Mouse (Mus musculus) MEL-GATA-1-ER (cell line): ENCODE results near the gene Bsdc1.
"Not testable (repeated sequence)": the region's sequence is repeated elsewhere in the genome, so short reads cannot be mapped to it uniquely, and the experiment has no call there.

Experiments used
- DNase-seq: peaks from one replicate; pipeline ENCODE4 v3.0.0-alpha.2; 2012; ENCODE audit warnings: low read depth; ENCODE audit errors: extremely low read depth

Bsdc1 gene

DNA sequence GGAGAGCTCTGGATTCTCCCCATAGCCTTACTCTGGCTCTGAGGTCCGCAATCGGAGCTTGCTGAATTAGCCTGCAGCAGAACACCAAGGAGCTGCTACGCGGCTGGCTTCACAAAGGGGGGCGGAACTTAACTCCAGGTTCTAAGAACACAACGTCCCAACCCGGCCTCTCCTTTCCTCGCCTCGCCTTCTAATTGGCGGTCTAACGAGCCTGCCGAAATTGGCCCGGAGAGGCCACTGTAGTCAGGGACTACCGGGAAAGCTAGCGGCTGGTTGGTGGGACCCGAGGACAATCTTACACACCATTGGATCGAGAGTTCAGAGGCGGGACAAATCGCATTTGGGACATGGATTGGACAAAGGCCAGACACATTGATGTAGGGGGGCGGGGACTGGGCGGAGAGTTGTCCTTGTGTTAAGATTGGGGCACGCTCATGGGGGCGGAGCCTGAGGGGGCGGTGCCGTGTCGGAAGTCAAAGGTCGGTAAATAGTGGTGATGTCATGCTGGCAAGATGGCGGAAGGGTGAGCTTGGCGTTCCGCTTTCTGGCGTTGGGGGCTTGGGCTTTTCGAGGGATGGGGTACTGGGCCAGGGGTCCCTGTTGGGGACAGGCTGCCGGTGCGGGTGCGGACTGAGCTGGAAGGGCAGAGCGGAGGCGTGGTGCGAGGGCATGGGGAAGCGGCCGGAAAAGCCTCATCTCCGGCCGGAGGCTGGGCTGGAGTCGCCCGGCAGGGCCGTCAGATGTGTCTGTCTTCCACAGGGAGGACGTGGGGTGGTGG is at the start of gene Bsdc1:
Gene Bsdc1, plus strand, starts transcription at position 399 of the 778 bp plus-strand sequence.
- peak; percentile 99 for DNase-seq

GRCm38 (mm10) chr4:129415892-129416291 is 45.5 kb upstream of the Bsdc1 start:
- DNase-seq, result peak; percentile 10

GRCm38 (mm10) chr4:129416478-129416877 is 44.9 kb upstream of the Bsdc1 start:
- DNase-seq, result peak; percentile 81

GRCm38 (mm10) chr4:129418321-129418720 is 43.1 kb upstream of the Bsdc1 start:
- no peak for DNase-seq

GRCm38 (mm10) chr4:129440340-129441063 is 20.9 kb upstream of the Bsdc1 start, which contains the start of gene Zbtb8b:
Gene Zbtb8b, minus strand, starts transcription at chr4:129440853.
- no peak for DNase-seq

- DNase-seq, result no peak
Observed at GRCm38 (mm10) chr4:129441145-129441544, 20.2 kb upstream of the Bsdc1 start.

DNA sequence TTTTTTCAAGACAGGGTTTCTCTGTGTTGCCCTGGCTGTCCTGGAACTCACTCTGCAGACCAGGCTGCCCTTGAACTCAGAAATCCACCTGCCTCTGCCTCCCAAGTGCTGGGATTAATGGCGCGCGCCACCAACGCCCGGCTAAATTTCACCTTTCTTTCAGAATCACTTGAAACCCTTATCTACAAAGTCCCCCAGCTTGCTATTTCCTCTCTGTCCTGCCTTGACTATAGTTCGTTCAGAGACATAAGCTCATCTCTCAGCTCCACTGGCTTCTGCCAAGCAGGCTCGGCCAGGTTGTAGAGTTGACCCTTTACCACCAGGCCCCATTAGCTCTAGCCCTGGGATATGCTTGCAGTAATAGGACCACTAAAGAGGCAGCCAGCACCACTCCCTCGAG is 14.0 kb upstream of the Bsdc1 start:
- no peak for DNase-seq

- DNase-seq, result peak; percentile 49
Observed at GRCm38 (mm10) chr4:129447778-129448563, 13.4 kb upstream of the Bsdc1 start.

- no peak for DNase-seq
Observed at GRCm38 (mm10) chr4:129448713-129449112, 12.7 kb upstream of the Bsdc1 start.

GRCm38 (mm10) chr4:129450851-129451250 is 10.5 kb upstream of the Bsdc1 start:
- DNase-seq, result no peak

DNA sequence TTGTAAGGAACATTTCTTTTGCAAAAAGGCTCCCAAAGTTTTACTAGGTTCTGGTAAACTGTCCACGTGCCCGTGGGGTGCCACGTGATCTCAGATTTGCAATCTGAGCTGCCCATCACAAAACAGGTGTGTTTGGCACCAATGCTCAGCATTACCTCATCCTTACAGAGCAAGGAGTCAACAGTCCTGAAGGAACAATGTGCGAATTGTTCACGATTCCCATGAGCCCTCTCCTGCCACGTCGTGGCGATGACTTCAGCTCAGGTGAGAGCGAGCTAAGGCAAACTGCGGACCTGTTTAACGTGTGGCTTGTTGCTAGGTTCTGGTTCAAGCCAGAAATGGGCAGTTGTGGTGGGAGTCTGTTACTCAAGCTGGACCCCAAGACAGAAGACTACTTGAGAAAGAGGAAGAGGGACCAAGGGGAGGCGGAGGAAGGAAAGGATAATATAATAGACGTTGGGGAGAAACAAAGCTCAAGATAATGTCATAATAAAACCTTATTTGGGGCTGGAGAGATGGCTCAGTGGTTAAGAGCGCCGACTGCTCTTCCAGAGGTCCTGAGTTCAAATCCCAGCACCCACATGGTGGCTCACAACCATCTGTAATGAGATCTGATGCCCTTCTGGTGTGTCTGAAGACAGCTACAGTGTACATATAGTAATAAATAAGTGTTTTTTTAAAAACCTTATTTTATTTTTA is 9.8 kb upstream of the Bsdc1 start:
- DNase-seq, result no peak

- DNase-seq, result peak; percentile 62
Observed at GRCm38 (mm10) chr4:129455265-129455664, 6.1 kb upstream of the Bsdc1 start.

DNA sequence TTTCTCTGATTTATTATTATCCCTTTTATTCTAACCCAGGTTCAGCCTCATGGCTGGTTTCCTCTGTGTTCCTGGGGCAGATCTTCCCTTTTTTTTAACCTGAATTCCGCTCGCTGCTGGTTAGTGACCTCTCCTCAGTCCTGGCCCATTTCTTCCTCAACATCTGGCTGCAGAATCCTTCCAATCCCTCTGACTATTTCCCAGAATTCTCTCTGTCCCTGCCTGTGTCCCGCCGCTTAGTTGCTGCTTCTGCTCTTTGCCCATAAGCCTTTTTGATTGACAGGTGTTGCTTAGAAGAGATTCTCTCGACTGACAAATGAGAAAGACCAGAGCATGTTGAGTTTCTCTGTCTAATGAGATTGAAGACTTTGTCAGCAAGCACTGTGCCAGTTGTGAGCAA is 5.3 kb upstream of the Bsdc1 start:
- no peak for DNase-seq

- not testable (repeated sequence) for DNase-seq
Observed at GRCm38 (mm10) chr4:129457311-129457710, 4.1 kb upstream of the Bsdc1 start.

DNA sequence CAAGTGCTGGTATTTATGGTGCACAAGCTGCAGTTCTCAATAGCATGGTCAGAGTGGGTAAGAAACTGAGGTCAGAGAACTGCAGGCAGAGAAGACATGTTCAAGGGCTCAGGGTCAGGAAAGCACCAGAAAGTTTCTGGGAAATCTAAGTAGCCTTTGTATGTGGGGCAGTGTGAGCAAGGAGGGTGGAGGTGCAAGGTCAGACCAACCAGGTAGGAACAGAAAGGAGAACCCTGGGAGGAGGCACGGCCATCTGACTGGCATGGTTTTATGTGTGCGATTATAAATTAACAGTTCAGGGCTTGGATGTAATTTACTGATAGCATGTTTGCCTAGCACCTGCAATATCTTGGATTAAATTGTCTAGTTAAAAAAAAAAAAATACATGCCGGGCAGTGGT is 1.7 kb upstream of the Bsdc1 start:
- DNase-seq, result no peak

DNA sequence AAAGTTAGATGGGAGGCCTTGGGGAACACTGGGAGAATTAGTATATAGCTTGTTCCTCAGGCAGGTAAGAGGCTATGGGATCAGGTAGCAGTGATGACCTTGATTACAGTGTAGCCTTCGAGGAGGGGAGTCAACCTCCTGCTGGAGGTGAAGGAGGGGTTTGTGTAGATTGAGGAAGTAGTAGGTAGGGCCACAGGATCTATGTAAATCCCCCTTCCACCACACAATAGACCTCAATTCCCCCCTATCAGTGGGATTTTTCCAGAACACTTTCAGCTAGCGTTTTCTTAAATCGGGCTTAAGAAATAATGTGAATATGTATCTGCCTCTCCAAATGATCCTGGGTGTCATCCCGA is 576 bp upstream of the Bsdc1 start:
- DNase-seq, result no peak

GRCm38 (mm10) chr4:129462118-129462517 is 737 bp downstream of the Bsdc1 start:
- no peak for DNase-seq

GRCm38 (mm10) chr4:129463097-129464059 is 2.0 kb downstream of the Bsdc1 start:
- DNase-seq, result peak; percentile 62

DNA sequence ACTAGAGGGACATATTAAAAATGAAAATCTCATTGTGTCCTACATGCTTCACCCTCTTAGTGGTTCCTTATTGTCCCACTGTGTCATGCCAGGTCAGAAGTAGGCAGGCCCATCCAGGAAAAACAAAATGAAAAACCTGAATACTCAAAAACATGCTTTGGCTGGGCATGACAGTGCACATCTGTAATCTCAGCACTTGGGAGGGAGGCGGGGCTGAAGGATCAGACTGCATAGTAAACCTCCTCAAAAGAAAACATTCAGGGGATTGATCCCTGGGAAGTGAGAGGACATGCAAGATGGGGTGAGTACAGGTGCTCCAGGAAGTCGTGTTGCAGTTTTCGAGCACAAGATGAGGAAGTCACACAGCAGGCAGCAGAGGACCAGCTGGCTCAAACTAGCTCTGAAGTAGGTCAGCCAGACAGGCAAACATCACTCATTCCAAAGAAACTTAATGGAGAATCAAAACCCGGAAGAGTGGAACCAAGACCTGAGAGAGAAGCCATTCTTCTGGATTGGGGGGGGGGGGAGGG is 3.0 kb downstream of the Bsdc1 start:
- no peak for DNase-seq

GRCm38 (mm10) chr4:129476047-129476446 is 14.7 kb downstream of the Bsdc1 start:
- no peak for DNase-seq
